Mouse (Mus musculus) forelimb bud, embryonic 11.5 days (tissue): ENCODE measurements around the gene Gstp2.
A peak's percentile ranks its signal among the peaks of the same experiment; 100 is the strongest.

Experiments
- DNase-seq: peaks from one replicate; pipeline ENCODE4 v3.0.0-alpha.2; 2012; ENCODE audit warnings: low read depth, low spot score

The Gstp2 gene

DNA sequence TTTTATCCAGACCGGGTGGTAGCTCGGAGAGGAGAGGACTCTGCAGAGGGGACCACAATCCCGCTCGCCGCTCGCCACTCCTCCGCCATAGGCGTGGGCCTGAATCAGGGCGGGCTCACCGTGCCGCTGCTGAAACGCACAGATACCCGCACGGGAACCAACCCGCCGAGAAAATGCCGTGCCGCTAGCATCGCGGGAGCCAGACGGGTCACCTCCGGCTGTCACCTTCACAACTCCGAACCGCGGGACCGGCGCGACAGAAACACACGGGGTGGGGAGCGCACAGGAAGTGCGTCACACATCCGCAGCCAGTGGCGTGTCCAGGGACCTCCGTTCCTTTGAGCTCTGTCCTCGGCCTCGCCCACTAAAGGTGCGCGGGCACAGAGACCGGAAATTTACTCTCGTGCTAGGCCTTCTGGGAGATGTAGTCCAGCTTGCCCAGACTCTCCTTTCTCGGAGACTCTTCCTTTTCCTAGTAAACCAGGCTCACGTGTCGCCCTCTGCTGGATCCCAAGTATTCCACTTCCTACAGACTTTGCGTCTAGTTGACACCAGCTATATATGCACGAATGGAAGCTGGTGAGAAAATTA lies 33.3 kb downstream of the Gstp2 start, which contains the start of gene Ndufv1:
Gene Ndufv1, minus strand, starts transcription at position 375 of the 591 bp plus-strand sequence.
- peak; percentile 99 for DNase-seq

DNA sequence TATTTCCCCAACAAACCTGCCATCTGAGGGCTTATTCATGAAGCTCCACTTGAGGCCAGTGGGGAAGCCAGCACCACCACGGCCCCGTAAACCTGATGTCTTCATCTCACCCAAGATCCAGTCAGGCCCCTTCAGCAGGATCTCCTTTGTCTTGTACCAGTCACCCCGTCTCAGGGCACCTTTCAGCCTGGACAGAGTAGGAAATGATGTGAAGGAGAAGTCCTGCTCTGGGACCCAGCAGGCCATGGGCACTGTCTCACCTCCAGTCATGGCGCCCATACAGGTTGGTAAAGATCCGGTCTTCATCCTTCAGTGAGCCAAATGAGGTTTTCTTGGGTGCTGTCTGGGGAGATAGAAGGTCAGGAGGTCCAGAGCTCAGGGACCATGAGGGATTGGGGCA lies 34.7 kb downstream of the Gstp2 start:
- DNase-seq: no peak

DNA sequence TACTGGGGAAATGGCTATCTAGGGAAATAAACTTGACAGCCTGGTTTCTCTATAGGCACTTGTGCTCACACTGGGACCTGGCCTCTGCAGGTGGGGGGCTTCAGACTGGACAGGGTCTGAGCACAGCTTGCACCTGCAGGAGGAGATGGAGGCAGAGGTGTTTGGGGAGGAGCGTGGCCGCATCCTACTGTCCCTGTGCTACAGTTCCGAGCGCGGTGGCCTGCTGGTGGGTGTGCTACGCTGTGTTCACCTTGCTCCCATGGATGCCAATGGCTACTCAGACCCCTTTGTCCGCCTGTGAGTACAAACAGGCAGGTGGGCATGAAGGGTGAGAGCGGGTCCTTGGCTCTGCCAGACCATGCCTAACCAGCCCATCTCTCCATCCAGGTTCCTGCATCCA lies 39.9 kb downstream of the Gstp2 start:
- no peak for DNase-seq

DNA sequence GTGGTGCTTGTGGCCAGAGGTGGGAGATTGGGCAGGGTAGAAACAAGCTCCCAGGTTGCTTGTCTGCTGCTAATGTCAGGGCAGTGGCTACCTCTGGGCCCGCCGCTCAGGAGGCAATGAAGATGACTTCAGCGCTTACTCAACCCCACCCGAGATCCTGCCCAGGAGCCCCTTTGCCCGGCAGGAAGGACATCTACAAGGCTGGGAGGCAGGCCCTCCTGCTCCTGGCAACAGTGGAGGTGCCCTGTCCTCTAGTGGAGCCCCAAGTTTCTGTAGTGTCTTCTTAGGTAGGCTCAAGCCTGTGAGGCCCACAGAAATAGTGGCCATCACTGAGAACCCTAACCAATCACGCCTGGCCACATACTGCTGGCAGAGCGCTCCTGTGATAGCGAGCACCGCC lies 40.7 kb downstream of the Gstp2 start:
- DNase-seq: no peak

DNA sequence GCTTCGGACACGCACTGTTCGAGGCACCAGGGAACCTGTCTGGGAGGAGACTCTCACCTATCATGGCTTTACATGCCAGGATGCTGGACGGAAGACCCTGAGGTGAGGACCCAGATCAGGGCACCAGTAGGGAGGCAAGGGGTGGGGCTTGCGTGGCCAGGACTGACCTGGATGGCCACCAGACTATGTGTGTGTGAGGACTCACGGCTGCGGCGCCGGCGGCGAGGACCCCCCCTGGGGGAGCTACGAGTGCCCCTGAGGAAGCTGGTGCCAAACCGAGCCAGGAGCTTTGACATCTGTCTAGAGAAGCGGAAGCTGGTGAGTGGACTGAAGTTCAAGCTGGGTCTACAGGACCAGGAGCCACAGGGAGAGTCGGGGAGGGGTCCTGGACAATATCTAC lies 41.5 kb downstream of the Gstp2 start:
- no peak for DNase-seq

DNA sequence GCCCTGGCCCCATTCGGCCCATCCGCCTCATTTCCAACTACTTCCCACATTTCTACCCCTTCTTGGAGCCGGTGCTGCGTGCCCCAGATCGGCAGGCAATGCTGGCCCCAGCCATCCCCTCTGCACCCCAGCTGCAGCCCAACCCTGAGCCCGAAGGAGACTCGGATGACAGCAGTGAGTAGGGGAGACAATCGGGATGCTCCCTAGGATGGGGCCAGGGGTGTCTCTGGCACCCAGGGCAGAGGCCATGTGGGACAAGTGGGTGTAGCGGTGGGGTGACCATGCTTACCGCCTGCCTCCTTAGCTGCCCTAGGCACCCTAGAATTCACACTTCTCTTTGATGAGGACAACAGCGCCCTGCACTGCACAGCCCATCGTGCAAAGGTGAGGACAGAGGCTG lies 42.2 kb downstream of the Gstp2 start:
- no peak for DNase-seq

DNA sequence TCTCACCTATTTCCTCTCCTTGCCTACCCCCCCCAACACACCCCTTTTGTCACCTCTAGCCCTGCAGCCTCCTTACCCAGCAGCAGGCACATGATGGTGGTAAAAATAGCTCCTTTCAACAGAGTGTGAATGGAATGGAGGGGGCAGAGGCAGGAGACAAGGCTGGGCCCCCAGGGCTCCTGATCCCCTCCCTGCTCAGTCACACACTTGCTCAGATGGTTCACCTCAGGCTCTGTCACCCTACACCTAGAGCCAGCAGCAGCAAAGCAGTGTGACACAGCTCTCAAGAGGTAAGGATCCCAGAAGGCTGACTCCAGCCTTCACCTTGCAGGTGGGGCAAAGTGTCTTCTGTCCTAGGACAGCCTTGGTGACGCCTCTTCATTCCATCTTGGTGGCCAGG lies 42.7 kb downstream of the Gstp2 start, which contains the start of gene Doc2g:
Gene Doc2g, plus strand, starts transcription at position 202 of the 400 bp plus-strand sequence.
- no peak for DNase-seq

DNA sequence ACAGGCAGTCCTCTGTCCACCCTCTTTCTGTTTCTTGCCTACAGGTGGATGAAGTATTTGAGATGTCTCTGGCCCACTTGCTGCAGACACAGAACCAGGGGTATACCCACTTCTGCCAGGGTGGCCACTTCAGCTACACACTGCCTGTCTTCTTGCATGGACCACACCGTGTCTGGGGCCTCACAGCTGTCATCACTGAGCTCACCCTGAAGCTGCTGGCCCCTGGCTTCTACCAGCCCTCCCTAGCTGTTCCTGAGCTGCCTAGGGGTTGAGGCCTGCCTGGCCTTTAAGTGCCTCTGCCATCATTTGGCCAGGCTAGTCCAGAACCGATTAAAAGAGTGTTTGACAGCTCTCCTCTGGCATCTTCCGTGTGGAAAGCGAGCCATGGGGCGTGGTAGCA lies 44.1 kb downstream of the Gstp2 start:
- DNase-seq: no peak

DNA sequence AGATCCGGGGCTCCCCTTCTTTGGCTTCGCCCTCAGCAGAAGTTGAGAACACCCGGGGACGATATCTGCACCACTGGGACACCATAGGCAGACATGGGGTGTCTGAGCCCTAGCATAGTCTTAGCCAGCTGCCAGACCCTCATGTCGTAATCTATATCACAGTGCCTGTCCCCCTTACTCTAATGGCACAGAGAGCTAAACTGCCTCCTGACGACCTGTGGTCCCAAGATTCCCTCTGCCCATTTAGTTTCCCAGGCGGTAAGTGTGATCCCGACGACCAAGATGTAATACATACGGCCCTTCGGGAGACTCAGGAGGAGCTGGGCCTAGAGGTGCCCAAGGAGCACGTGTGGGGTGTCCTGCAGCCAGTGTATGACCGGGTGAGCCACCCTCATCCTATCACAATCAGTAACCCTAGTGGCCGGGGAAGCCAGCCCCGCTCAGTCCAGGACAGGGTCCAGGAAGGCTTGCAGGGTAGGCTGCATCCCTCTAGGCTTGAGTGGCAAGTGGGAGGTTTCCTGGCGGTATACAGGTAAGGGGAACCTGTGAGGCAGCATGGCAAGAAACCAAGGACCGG lies 44.8 kb downstream of the Gstp2 start:
- DNase-seq: no peak

DNA sequence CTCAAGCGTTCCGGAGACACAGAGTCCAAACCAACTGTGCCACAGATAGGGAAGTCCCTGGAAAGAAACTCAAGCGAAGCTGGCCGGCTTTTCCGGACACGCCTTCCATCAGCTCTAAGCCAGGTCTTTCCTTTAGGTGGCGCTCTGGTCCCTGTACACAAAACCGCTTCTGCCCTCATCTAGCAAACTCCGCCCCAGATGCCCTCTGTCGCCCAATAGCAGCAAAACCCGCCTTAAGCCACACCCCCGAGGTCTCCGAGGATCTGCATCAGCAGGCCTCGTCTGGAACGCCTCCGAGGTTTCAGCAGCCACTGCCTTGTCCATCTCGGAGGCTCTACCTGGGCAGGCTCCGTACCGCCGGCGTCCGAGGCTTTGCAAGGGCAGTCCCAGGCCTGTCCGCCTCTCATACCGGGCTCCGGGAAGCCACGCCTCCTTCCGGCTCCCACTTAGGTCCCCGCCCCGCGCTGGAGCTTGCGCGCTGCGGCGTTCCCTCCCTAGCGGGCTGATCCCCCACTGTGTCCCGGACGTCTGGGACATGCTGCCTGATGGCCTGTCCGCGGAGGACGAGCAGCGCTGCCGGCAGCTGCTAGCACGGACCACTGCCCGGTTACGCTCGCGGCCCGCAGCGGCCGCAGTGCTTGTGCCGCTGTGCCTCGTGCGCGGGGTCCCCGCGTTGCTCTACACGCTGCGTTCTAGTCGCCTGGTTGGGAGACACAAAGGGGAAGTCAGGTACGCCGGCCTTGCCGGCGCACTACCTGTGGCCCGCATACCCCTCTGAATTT lies 45.5 kb downstream of the Gstp2 start, which contains the start of the genes Nudt8 and Gm49405:
Gene Nudt8, plus strand, starts transcription at position 462 of the 782 bp plus-strand sequence.
Gene Gm49405, plus strand, starts transcription at position 508 of the 782 bp plus-strand sequence.
- DNase-seq: peak; percentile 98

DNA sequence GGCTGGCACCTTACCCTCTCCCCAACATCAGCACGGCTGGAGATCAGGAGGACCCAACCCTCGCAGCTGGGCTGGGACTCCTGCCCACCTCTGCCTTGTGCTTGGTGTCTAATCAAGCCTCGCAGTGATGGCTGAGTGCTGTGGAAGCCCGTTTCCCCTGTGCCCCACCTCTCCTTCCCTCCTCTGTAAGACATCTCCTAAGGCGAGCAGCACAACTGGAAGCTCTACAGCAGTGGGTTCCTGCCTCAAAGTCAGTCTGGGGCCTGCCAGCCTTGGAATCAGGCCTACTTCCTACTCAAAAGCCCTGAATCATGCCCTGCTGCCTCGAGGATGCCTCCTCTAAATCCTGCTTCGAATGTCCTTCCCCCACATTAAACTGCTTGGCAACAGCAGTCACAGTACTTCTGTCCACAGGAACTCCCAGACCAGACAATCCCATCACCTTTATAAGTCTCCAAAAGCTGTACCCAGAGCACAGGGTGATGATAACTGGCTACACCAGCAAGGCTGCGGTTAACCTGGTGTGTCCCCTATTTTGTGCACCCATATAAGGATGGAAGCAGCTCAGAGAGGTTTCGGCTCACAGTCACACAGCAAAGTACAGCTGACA lies 46.6 kb downstream of the Gstp2 start:
- DNase-seq: no peak

DNA sequence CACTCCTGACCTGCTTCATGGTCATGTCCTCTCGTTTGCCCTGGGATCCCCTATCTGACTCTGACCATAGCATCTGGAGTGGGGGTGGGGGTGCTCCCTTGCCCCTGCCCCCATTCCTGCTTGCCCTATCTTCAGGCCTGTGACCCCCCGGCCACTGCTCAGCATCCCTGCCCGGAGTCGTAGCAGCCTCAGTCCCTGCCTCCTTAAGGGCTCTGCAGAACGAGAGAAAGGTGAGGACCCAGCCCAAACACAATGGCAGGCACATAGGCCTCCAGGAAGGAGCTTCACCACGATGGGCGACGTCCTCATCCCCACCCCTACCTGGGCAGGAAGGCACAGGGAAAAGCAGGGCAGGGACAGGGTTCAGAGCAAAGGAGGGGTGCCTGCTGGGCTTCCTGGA lies 47.5 kb downstream of the Gstp2 start:
- DNase-seq: no peak

DNA sequence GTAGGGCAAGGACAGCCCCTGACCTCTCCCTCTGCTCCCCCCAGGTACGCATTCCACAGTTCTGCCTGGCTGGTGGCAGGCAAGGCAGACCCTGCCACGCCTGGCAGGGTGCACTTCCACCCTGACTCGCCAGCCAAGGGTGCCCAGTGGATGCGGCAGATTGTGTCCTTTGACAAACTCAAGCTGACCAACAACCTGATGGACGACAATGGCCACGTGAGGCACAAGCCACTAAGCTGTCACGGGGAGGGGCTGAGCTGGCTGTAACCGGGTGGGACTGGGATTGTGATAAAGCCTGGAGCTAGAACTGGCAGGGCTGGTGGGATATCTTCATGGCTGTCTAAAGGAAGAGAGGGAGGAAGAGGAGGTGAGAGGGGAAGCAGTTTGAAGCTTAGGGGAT lies 48.6 kb downstream of the Gstp2 start:
- DNase-seq: no peak

DNA sequence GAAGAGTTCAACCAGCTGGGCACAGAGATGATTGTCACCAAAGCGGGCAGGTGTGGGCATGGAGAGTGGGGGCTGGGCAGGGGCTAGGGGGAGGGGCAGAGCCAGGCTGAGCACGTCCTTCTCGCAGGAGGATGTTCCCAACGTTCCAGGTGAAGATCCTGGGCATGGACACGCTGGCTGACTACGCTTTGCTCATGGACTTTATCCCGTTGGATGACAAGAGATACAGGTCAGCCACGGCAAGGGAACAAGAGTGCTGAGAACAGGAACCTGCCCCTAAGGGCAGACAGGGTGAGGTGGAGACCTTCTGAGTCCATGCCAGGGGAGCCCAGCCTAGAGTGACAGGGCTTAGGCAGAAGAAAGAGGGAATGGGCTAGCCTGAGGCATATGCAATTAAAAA lies 49.1 kb downstream of the Gstp2 start:
- DNase-seq: no peak

DNA sequence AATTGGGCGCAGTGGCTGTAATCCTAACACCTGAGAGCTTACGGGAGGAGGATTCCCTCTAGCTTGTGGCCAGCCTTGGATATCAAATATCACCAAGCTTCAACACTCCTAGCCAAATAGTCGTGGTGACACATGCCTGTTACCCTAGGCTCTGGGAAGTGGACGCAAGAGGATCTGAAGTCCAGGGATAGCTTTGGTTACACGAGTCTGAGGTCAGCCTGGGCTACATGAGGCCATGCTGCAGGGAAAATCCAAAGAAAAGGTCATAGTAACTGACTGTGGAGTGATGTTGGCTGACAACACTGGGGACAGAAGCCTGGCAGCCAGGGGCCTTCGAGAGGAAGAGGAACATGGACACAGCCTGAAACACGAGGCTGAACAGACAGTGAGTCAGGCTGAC lies 49.7 kb downstream of the Gstp2 start:
- DNase-seq: no peak

DNA sequence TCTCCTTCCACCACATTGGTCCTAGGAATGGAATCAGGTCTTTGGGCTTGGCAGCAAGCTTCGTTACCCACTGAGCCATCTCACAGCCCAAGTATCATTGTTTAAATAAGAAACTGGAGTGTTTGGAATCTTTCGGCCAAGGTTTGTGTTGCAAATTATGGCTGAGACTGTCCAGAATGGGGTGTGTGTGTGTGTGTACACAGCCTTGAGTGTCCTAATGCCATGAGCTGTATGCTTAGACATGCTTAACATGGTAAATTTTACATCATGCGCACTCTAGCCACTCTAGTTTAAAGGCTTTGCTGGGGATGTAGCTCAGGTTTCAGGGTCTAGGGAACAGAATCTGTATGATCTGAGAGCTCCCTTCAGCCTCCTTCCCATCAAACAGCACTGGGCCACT lies 50.3 kb downstream of the Gstp2 start:
- no peak for DNase-seq

DNA sequence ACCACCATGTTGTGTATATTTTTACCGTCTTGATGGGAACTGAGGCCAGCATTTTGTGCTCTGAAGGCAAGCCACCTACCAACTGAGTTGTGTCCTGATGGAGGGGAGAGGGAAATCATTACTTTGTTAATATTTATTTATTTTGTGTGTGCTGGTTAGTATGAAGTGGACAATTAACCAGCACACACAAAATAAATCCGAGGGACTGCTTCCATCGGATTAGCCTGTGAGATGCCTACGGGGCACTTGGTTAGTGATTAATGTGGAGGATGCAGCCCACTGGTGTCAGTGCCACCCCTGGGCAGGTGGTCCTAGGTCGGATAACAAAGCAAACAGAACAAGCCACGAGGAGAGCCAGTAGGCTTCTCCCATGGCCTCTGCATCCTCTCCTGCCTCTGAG lies 50.9 kb downstream of the Gstp2 start:
- no peak for DNase-seq

DNA sequence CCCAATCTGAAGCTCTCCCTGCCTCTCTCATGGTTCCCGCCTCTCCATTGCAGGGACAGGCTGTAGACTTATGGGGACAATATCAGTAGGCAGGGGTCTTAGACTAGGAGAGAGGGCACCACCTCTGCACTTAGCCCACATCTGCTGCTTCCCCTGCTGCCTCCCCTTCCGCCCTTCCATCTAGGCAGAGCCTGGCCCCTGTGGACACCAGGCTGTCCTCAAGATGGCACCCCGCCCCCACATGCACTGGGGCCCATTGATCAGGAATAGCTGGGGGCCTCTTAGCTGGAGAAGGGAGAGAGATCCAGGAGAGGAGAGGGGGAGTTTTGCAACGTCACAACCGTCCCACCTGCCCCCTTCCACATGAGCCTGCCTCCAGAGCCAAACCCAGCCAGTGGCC lies 53.4 kb downstream of the Gstp2 start, which contains the start of gene Tbx10:
Gene Tbx10, plus strand, starts transcription at position 337 of the 400 bp plus-strand sequence.
- DNase-seq: no peak

DNA sequence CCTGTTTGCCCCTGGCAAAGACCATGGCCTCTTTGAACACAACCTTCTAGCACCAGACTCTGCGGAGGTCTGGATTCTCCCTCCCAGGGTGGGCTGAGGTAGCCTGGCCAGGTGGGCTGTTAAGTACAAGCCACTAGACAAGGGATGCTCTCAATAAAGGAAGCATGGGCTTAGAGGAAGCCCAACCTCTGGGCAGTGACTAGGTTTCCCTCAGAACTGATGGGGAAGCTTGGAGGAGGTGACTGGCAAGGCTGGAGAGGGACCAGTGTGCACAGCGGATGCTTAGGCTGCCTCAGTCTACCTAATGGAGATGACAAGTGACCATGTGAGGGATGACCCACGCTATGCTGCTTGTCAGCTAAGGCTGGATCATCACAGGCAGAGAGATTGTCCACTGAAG lies 53.9 kb downstream of the Gstp2 start:
- DNase-seq: no peak

DNA sequence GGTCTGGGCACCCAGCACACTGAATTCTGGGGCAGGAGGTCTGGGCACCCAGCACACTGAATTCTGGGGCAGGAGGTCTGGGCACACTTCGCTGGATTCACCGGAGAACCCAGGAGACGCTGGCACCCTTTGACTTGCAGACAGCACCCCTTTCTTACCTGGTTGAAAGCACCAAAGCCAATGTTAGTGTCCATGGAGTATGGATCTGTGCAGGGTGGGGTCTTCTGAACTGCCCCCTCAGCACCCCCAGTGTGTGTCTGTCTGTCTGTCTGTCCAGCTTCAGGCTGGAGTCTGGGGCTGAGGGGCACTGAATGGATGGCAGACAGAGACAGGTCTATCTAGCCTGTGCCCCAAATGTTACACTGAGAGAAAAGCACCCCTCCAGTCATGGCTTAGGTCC lies 54.3 kb downstream of the Gstp2 start:
- no peak for DNase-seq

DNA sequence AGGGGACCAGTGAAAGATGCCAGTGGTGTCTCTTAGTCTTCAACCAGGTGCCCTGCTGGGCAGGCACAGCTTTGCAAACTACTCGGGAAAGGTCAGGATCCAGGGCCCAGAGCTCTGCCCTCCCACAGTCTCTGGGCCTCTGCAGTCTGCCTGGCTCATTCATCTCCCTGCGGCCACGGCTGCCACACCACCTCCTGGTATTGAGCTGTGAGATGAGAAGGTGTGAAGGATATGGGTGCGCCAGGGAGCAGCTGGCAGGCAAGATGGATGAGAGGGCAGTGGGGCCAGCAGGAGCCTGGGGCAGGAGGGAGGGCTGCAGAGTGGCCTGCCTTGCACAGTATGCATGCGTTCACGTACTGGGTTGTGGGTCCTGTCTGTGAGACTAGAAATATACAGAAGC lies 55.0 kb downstream of the Gstp2 start:
- no peak for DNase-seq
